Mouse (Mus musculus) olfactory bulb, adult 2 months (tissue): ENCODE data around the gene Parl.

Experiments
- CTCF ChIP-seq: fragments of 200-500 bp; IDR thresholded peaks from 2 replicates; pipeline ENCODE4 v1.5.1; 2012; ENCODE audit warnings: low read depth, mild to moderate bottlenecking, low read length, moderate library complexity; ENCODE audit not compliant: insufficient read depth
- POLR2A ChIP-seq: fragments of 200-500 bp; IDR thresholded peaks from 2 replicates; pipeline ENCODE4 v1.6.1; 2012; ENCODE audit warnings: mild to moderate bottlenecking, low read depth, low read length, moderate library complexity; ENCODE audit not compliant: insufficient read depth

- TF ChIP-seq POLR2A = no peak
- TF ChIP-seq CTCF = no peak
These were observed 64.8 kb downstream of the Parl start for GRCm38 (mm10) chr16:20237426-20237825.
